ENCODE assay signal across 22 mouse cellular contexts in genomic region chr16:11104905-11105304, GRCm38 (mm10). TPM values are rescaled to one million over a fixed set of nuclear protein-coding genes. Genes with fewer than 3 reads are reported as not detected.
DNase-seq lines count a peak whose midpoint lies in the region; ATAC-seq and TF ChIP-seq lines count a peak whose summit lies in the region.
"Had no signal": no experiment of that assay in that cellular context is flagged by ENCODE, and none has a peak within 500 bp of the region (broad histone marks: within the 10 kb centered on the region; RNA-seq: fewer than 3 reads in every experiment).

No protein-coding gene starts in this region.

- peak overlapping the region; percentile 24; the same call in 1 of the 2 replicates for H3K4me3 ChIP-seq in testis, adult 2 months (ENCODE audit: control insufficient read depth, low read depth, low read length)
- H3K4me3 ChIP-seq in olfactory bulb, adult 2 months (ENCODE audit: insufficient read depth, low read depth, low read length), result no peak overlapping the region
- H3K4me3 ChIP-seq: embryonic facial prominence, embryonic 10.5 days; embryonic facial prominence, embryonic 12.5 days; forebrain, embryonic 13.5 days; forebrain, embryonic 15.5 days had no signal

- H3K4me1 ChIP-seq in testis, adult 2 months (ENCODE audit: control insufficient read depth, insufficient read depth, low read length), result 0 out of 2 replicates have a peak, but pooled peaks cover 2% of the 10 kb centered on the region
- H3K4me1 ChIP-seq in olfactory bulb, adult 2 months (ENCODE audit: control insufficient read depth, insufficient read depth, low read length), result peaks cover 3% of the 10 kb centered on the region; the same call in 1 of the 2 replicates
- H3K4me1 ChIP-seq: embryonic facial prominence, embryonic 10.5 days; embryonic facial prominence, embryonic 12.5 days; forebrain, embryonic 13.5 days; forebrain, embryonic 15.5 days had no signal

- DNase-seq in testis, postnatal 10 days (ENCODE audit: low spot score), result no peak
- no peak for DNase-seq in layer of hippocampus, postnatal 14 days (ENCODE audit: low spot score in 2 of 2)
- no peak for DNase-seq in thymus, postnatal 4 days
- DNase-seq in right cerebral cortex, adult 18-20 months, result no peak
- DNase-seq: adrenal gland, adult 8-10 months; adrenal gland, postnatal 14 days; adrenal gland, postnatal 36 days; cerebellum, adult 11-12 months; cerebellum, adult 2 months; cerebellum, adult 9-11 months; cerebellum, postnatal 14 days; cerebellum, postnatal 36 days; forebrain, postnatal 0 days had no signal

- no peaks in the 10 kb centered on the region for H3K27me3 ChIP-seq in testis, adult 2 months (ENCODE audit: control insufficient read depth, insufficient read depth, low read length)
- H3K27me3 ChIP-seq: embryonic facial prominence, embryonic 12.5 days; forebrain, embryonic 13.5 days; forebrain, embryonic 15.5 days; Patski had no signal

- peak overlapping the region; percentile 50 for H3K27ac ChIP-seq in testis, adult 2 months (ENCODE audit: control insufficient read depth, insufficient read depth, low read depth, low read length)
- peak overlapping the region; percentile 83 for H3K27ac ChIP-seq in olfactory bulb, adult 2 months (ENCODE audit: insufficient read depth, low read depth, low read length)
- H3K27ac ChIP-seq: embryonic facial prominence, embryonic 10.5 days; embryonic facial prominence, embryonic 12.5 days; forebrain, embryonic 13.5 days; forebrain, embryonic 15.5 days had no signal

- WGBS in olfactory bulb, adult 2 months, result 57% methylated on average over 1 of the region's 1 CpGs

- peak; percentile 45 for ATAC-seq in CD4-positive, CD25-positive, alpha-beta regulatory T cell, adult 4 months
- ATAC-seq: activated CD4-positive, CD25-positive, alpha-beta regulatory T cell, adult 4 months; forebrain, embryonic 13.5 days; forebrain, embryonic 15.5 days; forebrain, postnatal 0 days; Patski had no signal

- TF ChIP-seq POLR2A in testis, adult 2 months (IDR thresholded peaks at IDR 0.05; ENCODE audit: control insufficient read depth, low read depth, low read length), result no peak
- TF ChIP-seq POLR2A in olfactory bulb, adult 2 months (IDR thresholded peaks at IDR 0.05; ENCODE audit: insufficient read depth, low read depth, low read length), result no peak

- no peaks in the 10 kb centered on the region for H3K36me3 ChIP-seq in testis, adult 2 months (ENCODE audit: control insufficient read depth, insufficient read depth, low read length)

- TF ChIP-seq CTCF in testis, adult 2 months (IDR thresholded peaks at IDR 0.05; ENCODE audit: control insufficient read depth, insufficient read depth, insufficient replicate concordance, low read depth, low read length), result no peak
- TF ChIP-seq CTCF in olfactory bulb, adult 2 months (IDR thresholded peaks at IDR 0.05; ENCODE audit: insufficient read depth, low read depth, low read length), result no peak

RNA-seq across cellular contexts. Expression of gene Txndc11, which starts 29.5 kb away (rescaled TPM):
- 9.0 and 11.6 TPM in 2 replicates for polyA plus RNA-seq in testis, adult 2 months (2012; rRNA removed)
- 10 to 100 TPM in 1 of 2 experiments, 1 to 10 TPM in 1; 7.3 to 10.5 TPM for polyA plus RNA-seq in CD4-positive, CD25-positive, alpha-beta regulatory T cell, adult 4 months (2017; shearing (Covaris generic))
- polyA plus RNA-seq in olfactory bulb, adult 2 months (2012; ENCODE audit: insufficient read depth, insufficient read length, low replicate concordance, missing spikeins), result not detected in 2 replicates
- 10 to 100 TPM; 31.3 to 37.4 TPM for total RNA-seq in layer of hippocampus, postnatal 14 days (2021)

RNA-seq across cellular contexts. Expression of gene Litaf, which starts 38.9 kb away (rescaled TPM):
- 14.7 and 17.7 TPM in 2 replicates for polyA plus RNA-seq in testis, adult 2 months (2012; rRNA removed)
- 10 to 100 TPM; 47.2 to 61.2 TPM for polyA plus RNA-seq in CD4-positive, CD25-positive, alpha-beta regulatory T cell, adult 4 months (2017; shearing (Covaris generic))
- polyA plus RNA-seq in olfactory bulb, adult 2 months (2012; ENCODE audit: insufficient read depth, insufficient read length, low replicate concordance, missing spikeins), result not detected in 2 replicates
- 10 to 100 TPM; 12.2 to 15.0 TPM for total RNA-seq in layer of hippocampus, postnatal 14 days (2021)

RNA-seq across cellular contexts. Expression of gene Snn, which starts 44.2 kb away (rescaled TPM):
- polyA plus RNA-seq in testis, adult 2 months (2012; rRNA removed), result 43.5 and 49.7 TPM in 2 replicates
- polyA plus RNA-seq in CD4-positive, CD25-positive, alpha-beta regulatory T cell, adult 4 months (2017; shearing (Covaris generic)), result 1 to 10 TPM; 1.3 to 3.5 TPM
- polyA plus RNA-seq in olfactory bulb, adult 2 months (2012; ENCODE audit: insufficient read depth, insufficient read length, low replicate concordance, missing spikeins), result 106 TPM in 1 of 2 replicates, not detected in the other
- total RNA-seq in layer of hippocampus, postnatal 14 days (2021), result 100 to 1,000 TPM; 219 to 230 TPM

Comparison
In these comparisons a context has a peak if more than half of its experiments do, and no peak if none do; other contexts are left out.
1. RNA of gene Txndc11, which starts 29.5 kb away (polyA plus RNA-seq): not detected in olfactory bulb, adult 2 months; 9.0 to 11.6 TPM in testis, adult 2 months and 7.3 to 10.5 TPM in CD4-positive, CD25-positive, alpha-beta regulatory T cell, adult 4 months; every median in the first group is over 10 times any median in the second.